Mouse (Mus musculus) forebrain, embryonic 16.5 days (tissue): ENCODE measurements around the gene Josd1. TPM values are rescaled to one million over a fixed set of nuclear protein-coding genes. Genes with fewer than 3 reads are reported as not detected.
A peak's percentile ranks its signal among the peaks of the same experiment; 100 is the strongest.

ENCODE experiments used
- ATAC-seq: fragments of 200-750 bp; cut with Nextera tagmentation; 2 replicates; pipeline ENCODE4 v1.8.0; 2017; ENCODE audit warnings: mild to moderate bottlenecking, moderate library complexity
- H3K27ac ChIP-seq: fragments of 300-500 bp; sonication (generic); 2 replicates; pipeline ENCODE4 v1.5.1; 2014; ENCODE audit warnings: low read length, control low read depth
- H3K27me3 ChIP-seq: fragments of 300-500 bp; sonication (generic); replicated peaks from 2 replicates; pipeline ENCODE4 v1.6.1; 2014; ENCODE audit warnings: low read length; ENCODE audit not compliant: control insufficient read depth, insufficient read depth
- H3K36me3 ChIP-seq: fragments of 300-500 bp; sonication (generic); 2 replicates; pipeline ENCODE4 v1.6.1; 2014; ENCODE audit not compliant: control insufficient read depth, insufficient read depth
- H3K4me1 ChIP-seq: fragments of 300-500 bp; sonication (generic); replicated peaks from 2 replicates; pipeline ENCODE4 v1.6.1; 2014; ENCODE audit warnings: low read length; ENCODE audit not compliant: control insufficient read depth, insufficient read depth
- H3K4me2 ChIP-seq: fragments of 300-500 bp; sonication (generic); 2 replicates; pipeline ENCODE4 v1.6.1; 2014; ENCODE audit warnings: mild to moderate bottlenecking, low read length, control low read depth
- H3K4me3 ChIP-seq: fragments of 300-500 bp; sonication (generic); replicated peaks from 2 replicates; pipeline ENCODE4 v1.5.1; 2014; ENCODE audit warnings: mild to moderate bottlenecking, low read length, control low read depth
- H3K9ac ChIP-seq: fragments of 300-500 bp; sonication (generic); replicated peaks from 2 replicates; pipeline ENCODE4 v1.6.1; 2014; ENCODE audit warnings: low read depth, low read length, control low read depth
- H3K9me3 ChIP-seq: fragments of 300-500 bp; sonication (generic); 2 replicates; pipeline ENCODE4 v1.6.1; 2016; ENCODE audit warnings: low read length; ENCODE audit not compliant: control insufficient read depth
- WGBS: fragments of 180-500 bp; shearing (Covaris S2); extraction: QIAGEN DNeasy Blood & Tissue Kit; methylation state at CpG from one replicate; pipeline ENCODE4 v1.1.7; 2014; 5-methylcytosine and 5-hydroxymethylcytosine counted together
- polyA plus RNA-seq: library from polyadenylated mRNA; unstranded; fragments of >200 nt; fragmentation: Nextera tagmentation; extraction: Ambion mirVana; gene quantifications from 2 replicates; pipeline ENCODE4 v1.2.1, GENCODE M21; 2015

The Josd1 gene
- polyA plus RNA-seq = 24.5 and 25.2 TPM in 2 replicates

DNA sequence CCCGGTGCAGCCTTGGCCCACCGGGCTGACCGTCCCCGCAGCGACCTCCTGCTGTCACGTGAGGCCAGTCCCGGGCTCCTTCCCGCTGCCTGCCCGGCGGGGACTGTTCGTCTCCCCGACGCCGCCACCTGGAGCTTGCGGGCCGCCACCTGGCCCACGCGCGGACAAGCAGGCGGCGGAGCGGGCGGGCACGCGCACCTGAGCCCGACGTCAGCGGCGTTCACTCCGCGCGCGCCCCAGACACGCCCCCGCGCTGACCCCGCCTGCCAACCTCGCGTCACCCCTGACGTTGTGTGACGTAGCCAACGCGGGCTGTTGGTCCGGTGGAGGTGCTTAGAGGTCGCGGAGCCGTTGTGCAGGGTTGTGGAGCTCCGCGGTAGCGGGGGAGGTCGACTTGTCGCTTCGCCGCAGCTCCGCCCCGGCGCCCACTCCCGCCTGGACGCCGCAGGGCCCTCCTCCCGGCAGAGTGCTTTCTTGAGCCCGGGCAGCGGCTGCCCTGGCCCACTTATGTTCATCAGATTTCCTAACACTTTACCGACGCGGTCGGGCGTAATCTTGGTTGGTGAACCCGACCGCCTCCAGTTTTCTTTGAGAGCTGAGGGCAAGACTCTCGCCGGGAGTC lies at the start of gene Josd1:
TSS of gene Josd1 (minus strand) at position 274 of the 622 bp plus-strand sequence.
- Histone ChIP-seq H3K9ac (peak within 1 kb of the TSS; percentile 93), H3K4me1 (peaks cover 61% of the 10 kb centered on the region), H3K27ac (peak within 1 kb of the TSS; percentile 92), H3K9me3 (no peaks in the 10 kb centered on the region), H3K4me3 (peak within 1 kb of the TSS; percentile 93), H3K4me2 (peak within 1 kb of the TSS; percentile 92), H3K36me3 (no peaks in the 10 kb centered on the region), H3K27me3 (no peaks in the 10 kb centered on the region)
- ATAC-seq = peak; percentile 29
- under 1% methylated on average over 67 of the region's 72 CpGs for WGBS

DNA sequence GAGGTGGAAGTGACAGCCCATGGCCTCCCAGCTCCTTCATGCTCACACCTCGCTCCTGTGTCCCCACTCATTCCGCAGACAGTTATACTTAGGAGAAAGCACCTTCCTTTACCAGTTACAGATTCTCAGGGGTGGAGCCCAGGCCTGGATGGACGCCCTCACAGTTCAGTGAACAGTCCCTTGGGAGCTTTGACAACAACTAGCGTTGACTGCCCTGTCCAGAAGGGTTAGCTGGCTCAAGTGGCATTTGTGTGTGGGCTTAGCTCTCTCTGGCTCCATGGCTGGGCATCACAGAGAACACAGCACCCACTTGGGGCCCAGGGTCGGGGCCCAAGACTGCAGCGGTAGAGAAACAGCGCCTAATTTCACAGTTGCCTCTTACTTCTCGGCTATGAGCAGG lies 46.6 kb upstream of the Josd1 start:
- ATAC-seq = no peak
- Histone ChIP-seq H3K4me1 (peaks cover 2% of the 10 kb centered on the region; the same call in 1 of the 2 replicates), H3K4me2 (no peak overlapping the region), H3K27me3 (no peaks in the 10 kb centered on the region), H3K9me3 (no peaks in the 10 kb centered on the region), H3K27ac (no peak overlapping the region), H3K9ac (no peak overlapping the region), H3K4me3 (no peak overlapping the region), H3K36me3 (peaks cover 54% of the 10 kb centered on the region)
- 91% methylated on average over 8 of the region's 8 CpGs for WGBS

- 78% methylated on average over 4 of the region's 4 CpGs for WGBS
- peaks cover 50% of the 10 kb centered on the region for H3K36me3 ChIP-seq
- H3K4me2 ChIP-seq = no peak overlapping the region
- no peak for ATAC-seq
- H3K4me3 ChIP-seq = no peak overlapping the region
- no peak overlapping the region for H3K9ac ChIP-seq
- H3K27me3 ChIP-seq = no peaks in the 10 kb centered on the region
- 0 out of 2 replicates have a peak, but pooled peaks cover under 1% of the 10 kb centered on the region for H3K4me1 ChIP-seq
- H3K9me3 ChIP-seq = no peaks in the 10 kb centered on the region
- no peak overlapping the region for H3K27ac ChIP-seq
These were observed 45.9 kb upstream of the Josd1 start for GRCm38 (mm10) chr15:79733640-79734039.

DNA sequence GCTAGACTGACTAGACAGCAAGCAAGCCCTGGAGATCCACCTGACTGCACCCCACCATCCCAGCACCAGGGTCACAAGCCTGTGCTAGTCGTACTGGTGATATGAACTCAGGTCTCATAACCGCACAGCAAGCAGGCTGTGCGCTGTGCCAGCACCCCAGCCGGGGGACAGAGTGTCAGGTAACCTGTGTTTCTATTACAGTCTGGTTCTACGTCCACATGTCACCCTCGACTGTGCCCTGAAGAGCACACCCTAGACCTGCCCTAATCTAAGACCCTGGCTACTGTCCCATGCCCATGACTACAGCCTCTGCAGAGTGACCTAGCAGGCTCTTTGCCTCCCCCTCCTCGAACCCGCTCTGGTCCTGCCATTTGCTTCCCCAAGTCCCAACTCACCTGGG lies 45.5 kb upstream of the Josd1 start:
- Histone ChIP-seq H3K4me1 (no peaks in the 10 kb centered on the region), H3K9ac (no peak overlapping the region), H3K9me3 (no peaks in the 10 kb centered on the region), H3K27ac (no peak overlapping the region), H3K4me2 (no peak overlapping the region), H3K4me3 (no peak overlapping the region), H3K36me3 (peaks cover 55% of the 10 kb centered on the region), H3K27me3 (no peaks in the 10 kb centered on the region)
- 96% methylated on average over 8 of the region's 8 CpGs for WGBS
- no peak for ATAC-seq

DNA sequence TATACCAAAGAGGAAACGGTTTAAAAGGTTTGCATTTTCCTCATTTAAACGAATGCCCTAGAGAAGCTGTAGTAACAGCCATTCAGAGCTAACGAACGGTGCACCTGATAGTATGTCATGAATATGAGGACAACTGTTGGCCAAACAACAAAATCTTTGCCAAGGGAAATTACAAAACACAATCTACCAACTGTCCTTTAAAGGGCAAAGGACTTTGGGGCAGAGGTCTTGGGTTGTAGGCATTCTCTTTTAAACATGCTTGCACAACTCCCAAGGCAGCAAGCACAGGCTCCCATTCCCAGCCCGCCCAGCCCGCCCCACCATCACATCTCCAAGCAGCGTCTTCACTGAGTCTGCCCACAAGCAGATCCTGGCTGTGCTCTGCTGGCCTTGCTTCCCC lies 43.8 kb upstream of the Josd1 start:
- H3K27ac ChIP-seq = no peak overlapping the region
- peaks cover 57% of the 10 kb centered on the region for H3K36me3 ChIP-seq
- H3K4me2 ChIP-seq = no peak overlapping the region
- H3K4me1 ChIP-seq = no peaks in the 10 kb centered on the region
- ATAC-seq = no peak
- H3K27me3 ChIP-seq = no peaks in the 10 kb centered on the region
- WGBS = 60% methylated on average over 7 of the region's 7 CpGs
- H3K4me3 ChIP-seq = no peak overlapping the region
- no peaks in the 10 kb centered on the region for H3K9me3 ChIP-seq
- no peak overlapping the region for H3K9ac ChIP-seq

- no peak for ATAC-seq
- WGBS = 92% methylated on average over 10 of the region's 10 CpGs
- H3K27me3 ChIP-seq = no peaks in the 10 kb centered on the region
- H3K4me1 ChIP-seq = no peaks in the 10 kb centered on the region
- no peak overlapping the region for H3K4me2 ChIP-seq
- no peak overlapping the region for H3K9ac ChIP-seq
- H3K36me3 ChIP-seq = peaks cover 58% of the 10 kb centered on the region
- no peak overlapping the region for H3K27ac ChIP-seq
- H3K4me3 ChIP-seq = no peak overlapping the region
- no peaks in the 10 kb centered on the region for H3K9me3 ChIP-seq
These were observed 41.1 kb upstream of the Josd1 start for GRCm38 (mm10) chr15:79728731-79729388.

- no peaks in the 10 kb centered on the region for H3K9me3 ChIP-seq
- H3K36me3 ChIP-seq = peaks cover 52% of the 10 kb centered on the region
- H3K9ac ChIP-seq = no peak overlapping the region
- H3K4me3 ChIP-seq = no peak overlapping the region
- 51% methylated on average over 5 of the region's 5 CpGs for WGBS
- no peak overlapping the region for H3K27ac ChIP-seq
- ATAC-seq = no peak
- H3K4me1 ChIP-seq = no peaks in the 10 kb centered on the region
- no peaks in the 10 kb centered on the region for H3K27me3 ChIP-seq
- no peak overlapping the region for H3K4me2 ChIP-seq
These were observed 40.6 kb upstream of the Josd1 start for GRCm38 (mm10) chr15:79728311-79728710.

DNA sequence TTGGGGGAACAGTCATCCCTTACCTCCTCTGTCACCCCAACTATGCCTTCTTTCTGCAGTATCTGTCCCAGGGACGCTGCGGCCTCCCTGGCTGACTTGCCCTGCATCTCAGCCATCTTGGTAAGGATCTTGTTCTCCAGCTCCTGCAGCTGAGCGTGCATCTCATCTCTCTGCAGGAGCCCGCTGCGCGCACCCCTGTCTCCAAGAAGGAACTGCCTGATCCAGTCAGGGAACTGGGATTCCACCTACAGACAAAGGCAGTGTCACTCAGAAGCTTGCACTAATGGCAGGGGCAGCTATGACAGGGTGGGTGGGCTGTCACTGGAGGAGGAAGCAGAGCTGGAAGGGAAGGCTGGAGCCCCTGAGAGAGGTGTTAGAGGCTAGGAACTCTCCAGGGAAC lies 40.1 kb upstream of the Josd1 start:
- no peak overlapping the region for H3K4me2 ChIP-seq
- WGBS = 85% methylated on average over 6 of the region's 6 CpGs
- H3K27ac ChIP-seq = no peak overlapping the region
- H3K9ac ChIP-seq = no peak overlapping the region
- no peaks in the 10 kb centered on the region for H3K4me1 ChIP-seq
- no peak overlapping the region for H3K4me3 ChIP-seq
- H3K36me3 ChIP-seq = peaks cover 51% of the 10 kb centered on the region
- H3K9me3 ChIP-seq = no peaks in the 10 kb centered on the region
- no peaks in the 10 kb centered on the region for H3K27me3 ChIP-seq
- ATAC-seq = no peak

- H3K4me2 ChIP-seq = no peak overlapping the region
- H3K36me3 ChIP-seq = peaks cover 43% of the 10 kb centered on the region
- H3K27ac ChIP-seq = no peak overlapping the region
- no peak overlapping the region for H3K4me3 ChIP-seq
- H3K9me3 ChIP-seq = no peaks in the 10 kb centered on the region
- ATAC-seq = no peak
- H3K4me1 ChIP-seq = no peaks in the 10 kb centered on the region
- WGBS = 90% methylated on average over 11 of the region's 11 CpGs
- H3K27me3 ChIP-seq = no peaks in the 10 kb centered on the region
- no peak overlapping the region for H3K9ac ChIP-seq
These were observed 37.6 kb upstream of the Josd1 start for GRCm38 (mm10) chr15:79725190-79725789.
